In genomic region chr17:36947051-36947819, GRCm38 (mm10) we compare ENCODE assay signal across 9 mouse cellular contexts. TPM values are rescaled to one million over a fixed set of nuclear protein-coding genes. Genes with fewer than 3 reads are reported as not detected.
A peak's percentile ranks its signal among the peaks of the same experiment; 100 is the strongest.
DNase-seq lines count a peak whose midpoint lies in the region.
"Had no signal": no experiment of that assay in that cellular context is flagged by ENCODE, and none has a peak within 500 bp of the region (broad histone marks: within the 10 kb centered on the region; RNA-seq: fewer than 3 reads in every experiment).

No protein-coding gene starts in this region.

- peak; percentile 96 for DNase-seq in heart, adult 11 months
- no peak for DNase-seq in heart, adult 8-10 months (ENCODE audit: low spot score)
- peak; percentile 61 for DNase-seq in cerebellum, adult 8-10 months
- DNase-seq in forelimb bud, embryonic 11.5 days (ENCODE audit: low read depth, low spot score) = peak; percentile 19
- peak; percentile 75 for DNase-seq in hindbrain, embryonic 10.5 days (ENCODE audit: low spot score)
- peak; percentile 52 to 63 for DNase-seq in layer of hippocampus, postnatal 25 days (ENCODE audit: extremely low spot score in 1 of 2, low spot score in 1 of 2)
- DNase-seq in lung, postnatal 4 days = peak; percentile 54 to 57
- peak; percentile 71 for DNase-seq in right cerebral cortex, postnatal 25 days

- H3K9me3 ChIP-seq in hindbrain, embryonic 10.5 days = no peaks in the 10 kb centered on the region

- H3K36me3 ChIP-seq in hindbrain, embryonic 10.5 days = peaks cover 18% of the 10 kb centered on the region

- peaks cover 57% of the 10 kb centered on the region for H3K4me1 ChIP-seq in hindbrain, embryonic 10.5 days (replicated peaks)

- H3K4me3 ChIP-seq in hindbrain, embryonic 10.5 days = peak overlapping the region; percentile 67

- H3K27ac ChIP-seq in hindbrain, embryonic 10.5 days = peak overlapping the region; percentile 89

- under 1% methylated on average over 62 of the region's 62 CpGs for WGBS in hindbrain, embryonic 10.5 days

- peaks cover 49% of the 10 kb centered on the region for H3K27me3 ChIP-seq in hindbrain, embryonic 10.5 days (ENCODE audit: insufficient read depth, poor library complexity, severe bottlenecking)

RNA-seq across cellular contexts. Expression of gene Ppp1r11, which starts 4.3 kb away (rescaled TPM):
- 100 to 1,000 TPM in 2 of 4 experiments, 10 to 100 TPM in 2; 89.3 to 121 (median 108) TPM for total RNA-seq in heart, adult 8-10 months (2022)
- 162 and 178 TPM in 2 replicates for polyA plus RNA-seq in hindbrain, embryonic 10.5 days (2016; fragmentation: Nextera tagmentation; extraction: Ambion mirVana)
- 100 to 1,000 TPM; 122 to 145 TPM for total RNA-seq in layer of hippocampus, postnatal 25 days (2021)

RNA-seq across cellular contexts. Expression of gene Rnf39, which starts 4.5 kb away (rescaled TPM):
- total RNA-seq in heart, adult 8-10 months (2022) = 1 to 10 TPM in 3 of 4 experiments, under 1 TPM in 1; 0.71 to 1.9 (median 1.4) TPM
- 1.2 and 1.5 TPM in 2 replicates for polyA plus RNA-seq in hindbrain, embryonic 10.5 days (2016; fragmentation: Nextera tagmentation; extraction: Ambion mirVana)
- total RNA-seq in layer of hippocampus, postnatal 25 days (2021) = 1 to 10 TPM; 3.2 to 6.4 TPM

RNA-seq across cellular contexts. Expression of gene Znrd1, which starts 11.1 kb away (rescaled TPM):
- 10 to 100 TPM; 22.3 to 27.7 (median 26.2) TPM for total RNA-seq in heart, adult 8-10 months (2022)
- polyA plus RNA-seq in hindbrain, embryonic 10.5 days (2016; fragmentation: Nextera tagmentation; extraction: Ambion mirVana) = 91.6 and 95.3 TPM in 2 replicates
- total RNA-seq in layer of hippocampus, postnatal 25 days (2021) = 10 to 100 TPM; 36.1 to 39.9 TPM

RNA-seq across cellular contexts. Expression of gene Znrd1as, which starts 11.2 kb away (rescaled TPM):
- 10 to 100 TPM; 13.8 to 22.2 (median 15.3) TPM for total RNA-seq in heart, adult 8-10 months (2022)
- 8.6 and 9.6 TPM in 2 replicates for polyA plus RNA-seq in hindbrain, embryonic 10.5 days (2016; fragmentation: Nextera tagmentation; extraction: Ambion mirVana)
- 1 to 10 TPM; 5.6 to 7.1 TPM for total RNA-seq in layer of hippocampus, postnatal 25 days (2021)

RNA-seq across cellular contexts. Expression of gene 2410137M14Rik, which starts 33.8 kb away (rescaled TPM):
- 1 to 10 TPM in 2 of 4 experiments, under 1 TPM in 2; 0.50 to 1.4 (median 0.90) TPM for total RNA-seq in heart, adult 8-10 months (2022)
- not detected in 2 replicates for polyA plus RNA-seq in hindbrain, embryonic 10.5 days (2016; fragmentation: Nextera tagmentation; extraction: Ambion mirVana)
- under 1 TPM in 1 of 2 experiments, not detected in 1; 0.32 TPM for total RNA-seq in layer of hippocampus, postnatal 25 days (2021)
- polyA plus RNA-seq: C2C12 had no signal
